Mouse (Mus musculus) kidney, adult 2 months (tissue): ENCODE data around the gene Plch2. TPM values are rescaled to one million over a fixed set of nuclear protein-coding genes. Genes with fewer than 3 reads are reported as not detected.

ENCODE experiments used
- DNase-seq: peaks from one replicate; pipeline ENCODE4 v3.0.0; 2021
- H3K27ac ChIP-seq: fragments of 200-500 bp; 2 replicates; pipeline ENCODE4 v1.5.1; 2012; ENCODE audit warnings: low read depth, low read length, control low read depth, inconsistent platforms; ENCODE audit not compliant: insufficient read depth
- H3K27me3 ChIP-seq: fragments of 200-500 bp; replicated peaks from 2 replicates; pipeline ENCODE4 v1.6.1; 2012; ENCODE audit warnings: mild to moderate bottlenecking, moderate library complexity, low read length, inconsistent platforms; ENCODE audit not compliant: control insufficient read depth, insufficient read depth
- H3K36me3 ChIP-seq: fragments of 200-500 bp; 2 replicates; pipeline ENCODE4 v1.6.1; 2012; ENCODE audit warnings: mild to moderate bottlenecking, moderate library complexity, low read length, inconsistent platforms; ENCODE audit not compliant: control insufficient read depth, insufficient read depth
- H3K4me1 ChIP-seq: fragments of 200-500 bp; 2 replicates; pipeline ENCODE4 v1.6.1; 2011; ENCODE audit warnings: low read length; ENCODE audit not compliant: control insufficient read depth, insufficient read depth
- H3K4me3 ChIP-seq: fragments of 200-500 bp; 2 replicates; pipeline ENCODE4 v1.5.1; 2011; ENCODE audit warnings: mild to moderate bottlenecking, low read depth, low read length, control low read depth; ENCODE audit not compliant: insufficient read depth
- CTCF ChIP-seq: fragments of 200-500 bp; conservative IDR thresholded peaks from 2 replicates; pipeline ENCODE4 v1.5.1; 2011; ENCODE audit warnings: low read depth, mild to moderate bottlenecking, control low read depth, low read length, moderate library complexity, mixed read lengths; ENCODE audit not compliant: insufficient read depth, insufficient read length
- POLR2A ChIP-seq: fragments of 200-500 bp; IDR thresholded peaks from one replicate; pipeline ENCODE4 v1.6.1; 2011; ENCODE audit warnings: low read depth, low read length, control low read depth
- WGBS: fragments of 180-500 bp; shearing (Covaris S2); methylation state at CpG from one replicate; pipeline ENCODE4 v1.1.7; 2018; 5-methylcytosine and 5-hydroxymethylcytosine counted together
- polyA plus RNA-seq: library from polyadenylated mRNA; depleted of rRNA; stranded (reverse); fragments of >200 nt; gene quantifications from 2 replicates; pipeline ENCODE4 v1.2.3, GENCODE M21; 2012

Gene Plch2
- polyA plus RNA-seq, 1 experiment, result 0.52 TPM

GRCm38 (mm10) chr4:155070921-155071320, 14.3 kb upstream of the Plch2 start:
- no peaks in the 10 kb centered on the region for H3K27me3 ChIP-seq
- H3K36me3 ChIP-seq, result peaks cover 3% of the 10 kb centered on the region; the same call in 1 of the 2 replicates
- no peak overlapping the region for H3K4me3 ChIP-seq
- peak; percentile 90 for DNase-seq
- TF ChIP-seq POLR2A (no peak), CTCF (no peak)
- peak overlapping the region; percentile 66 for H3K27ac ChIP-seq
- H3K4me1 ChIP-seq, result peaks cover 32% of the 10 kb centered on the region
- WGBS, result 34% methylated on average over 5 of the region's 5 CpGs

- TF ChIP-seq POLR2A, result no peak
- no peak for TF ChIP-seq CTCF
- Histone ChIP-seq H3K27me3 (no peaks in the 10 kb centered on the region), H3K27ac (peak overlapping the region; percentile 61), H3K4me1 (peaks cover 32% of the 10 kb centered on the region), H3K36me3 (peaks cover 3% of the 10 kb centered on the region; the same call in 1 of the 2 replicates), H3K4me3 (no peak overlapping the region)
- DNase-seq, result no peak
- WGBS, result 79% methylated on average over 13 of the region's 13 CpGs
Measured at GRCm38 (mm10) chr4:155070199-155070598, 13.6 kb upstream of the Plch2 start.

GRCm38 (mm10) chr4:155069191-155069590, 12.6 kb upstream of the Plch2 start:
- 80% methylated on average over 6 of the region's 6 CpGs for WGBS
- Histone ChIP-seq H3K36me3 (peaks cover 2% of the 10 kb centered on the region; the same call in 1 of the 2 replicates), H3K27me3 (no peaks in the 10 kb centered on the region), H3K27ac (no peak overlapping the region), H3K4me3 (no peak overlapping the region), H3K4me1 (peaks cover 32% of the 10 kb centered on the region)
- DNase-seq, result peak; percentile 38
- TF ChIP-seq POLR2A (no peak), CTCF (peak; percentile 54)

- Histone ChIP-seq H3K27me3 (no peaks in the 10 kb centered on the region), H3K4me3 (no peak overlapping the region), H3K36me3 (no peaks in the 10 kb centered on the region; the same call in 1 of the 2 replicates), H3K27ac (no peak overlapping the region), H3K4me1 (peaks cover 32% of the 10 kb centered on the region)
- WGBS, result 91% methylated on average over 20 of the region's 20 CpGs
- no peak for DNase-seq
- TF ChIP-seq CTCF (no peak), POLR2A (no peak)
Measured at GRCm38 (mm10) chr4:155068357-155068972, 11.9 kb upstream of the Plch2 start.

GRCm38 (mm10) chr4:155066834-155067522, 10.4 kb upstream of the Plch2 start, which contains the start of gene Pex10:
Pex10 (plus strand) TSS chr4:155067016.
- peak; percentile 98 for DNase-seq
- under 1% methylated on average over 48 of the region's 48 CpGs for WGBS
- Histone ChIP-seq H3K27me3 (no peaks in the 10 kb centered on the region), H3K27ac (peak within 1 kb of the TSS; percentile 55), H3K4me1 (peaks cover 32% of the 10 kb centered on the region), H3K4me3 (peak within 1 kb of the TSS; percentile 70), H3K36me3 (no peaks in the 10 kb centered on the region)
- peak; percentile 70 for TF ChIP-seq POLR2A
- TF ChIP-seq CTCF, result no peak

- Histone ChIP-seq H3K4me3 (peak overlapping the region; percentile 32), H3K4me1 (peaks cover 26% of the 10 kb centered on the region), H3K27me3 (no peaks in the 10 kb centered on the region), H3K27ac (no peak overlapping the region), H3K36me3 (no peaks in the 10 kb centered on the region)
- 3% methylated on average over 15 of the region's 15 CpGs for WGBS
- DNase-seq, result peak; percentile 92
- peak; percentile 88 for TF ChIP-seq CTCF
- no peak for TF ChIP-seq POLR2A
Measured at GRCm38 (mm10) chr4:155065970-155066833, 9.6 kb upstream of the Plch2 start.

- Histone ChIP-seq H3K4me1 (peaks cover 13% of the 10 kb centered on the region; the same call in 1 of the 2 replicates), H3K36me3 (no peaks in the 10 kb centered on the region), H3K27ac (no peak overlapping the region), H3K27me3 (no peaks in the 10 kb centered on the region), H3K4me3 (no peak overlapping the region)
- 71% methylated on average over 2 of the region's 2 CpGs for WGBS
- no peak for DNase-seq
- TF ChIP-seq CTCF (0 out of 2 replicates have a peak, but pooled peaks have one; percentile 18), POLR2A (no peak)
Measured at GRCm38 (mm10) chr4:155064474-155064873, 7.9 kb upstream of the Plch2 start.
